Mouse (Mus musculus) thymus, adult 2 months (tissue): ENCODE data around the gene Pdss2. TPM values are rescaled to one million over a fixed set of nuclear protein-coding genes. Genes with fewer than 3 reads are reported as not detected.

ENCODE experiments used
- DNase-seq: peaks from one replicate; pipeline ENCODE4 v3.0.0; 2021
- H3K27ac ChIP-seq: fragments of 200-500 bp; 2 replicates; pipeline ENCODE4 v1.5.1; 2012; ENCODE audit warnings: low read length, control low read depth; ENCODE audit not compliant: control insufficient read depth, insufficient read depth
- H3K27me3 ChIP-seq: fragments of 200-500 bp; 2 replicates; pipeline ENCODE4 v1.6.1; 2012; ENCODE audit warnings: mild to moderate bottlenecking, low read length, moderate library complexity, mixed read lengths; ENCODE audit not compliant: control insufficient read depth, insufficient read depth
- H3K36me3 ChIP-seq: fragments of 200-500 bp; 2 replicates; pipeline ENCODE4 v1.6.1; 2012; ENCODE audit warnings: mild to moderate bottlenecking, low read length, moderate library complexity; ENCODE audit not compliant: control insufficient read depth, insufficient read depth
- H3K4me1 ChIP-seq: fragments of 200-500 bp; replicated peaks from 2 replicates; pipeline ENCODE4 v1.6.1; 2012; ENCODE audit warnings: low read length; ENCODE audit not compliant: control insufficient read depth, insufficient read depth
- H3K4me3 ChIP-seq: fragments of 200-500 bp; 2 replicates; pipeline ENCODE4 v1.5.1; 2012; ENCODE audit warnings: mild to moderate bottlenecking, low read length, control low read depth, moderate library complexity; ENCODE audit not compliant: control insufficient read depth, insufficient read depth
- CTCF ChIP-seq: fragments of 200-500 bp; IDR thresholded peaks from 2 replicates; pipeline ENCODE4 v1.5.1; 2012; ENCODE audit warnings: mild to moderate bottlenecking, control low read depth, low read length, moderate library complexity, borderline replicate concordance; ENCODE audit not compliant: control insufficient read depth, poor library complexity, insufficient read depth; ENCODE audit errors: extremely low read depth
- POLR2A ChIP-seq: fragments of 200-500 bp; IDR thresholded peaks from 2 replicates; pipeline ENCODE4 v1.6.1; 2012; ENCODE audit warnings: mild to moderate bottlenecking, low read length, control low read depth, moderate library complexity; ENCODE audit not compliant: control insufficient read depth, poor library complexity, insufficient read depth; ENCODE audit errors: extremely low read depth
- WGBS: fragments of 180-500 bp; shearing (Covaris S2); methylation state at CpG from one replicate; pipeline ENCODE4 v1.1.7; 2018; 5-methylcytosine and 5-hydroxymethylcytosine counted together
- polyA plus RNA-seq: library from polyadenylated mRNA; depleted of rRNA; stranded (reverse); fragments of >200 nt; gene quantifications from 2 replicates; pipeline ENCODE4 v1.2.3, GENCODE M21; 2012; rRNA removed

Pdss2 gene
- polyA plus RNA-seq, 1 experiment: 10.5 TPM

- no peaks in the 10 kb centered on the region for H3K27me3 ChIP-seq
- 91% methylated on average over 8 of the region's 8 CpGs for WGBS
- TF ChIP-seq POLR2A: no peak
- no peak for TF ChIP-seq CTCF
- H3K4me1 ChIP-seq: no peaks in the 10 kb centered on the region
- no peak overlapping the region for H3K27ac ChIP-seq
- H3K4me3 ChIP-seq: no peak overlapping the region
- H3K36me3 ChIP-seq: no peaks in the 10 kb centered on the region
- no peak for DNase-seq
Measured at GRCm38 (mm10) chr10:43490034-43490433, 268.7 kb downstream of the Pdss2 start.

DNA sequence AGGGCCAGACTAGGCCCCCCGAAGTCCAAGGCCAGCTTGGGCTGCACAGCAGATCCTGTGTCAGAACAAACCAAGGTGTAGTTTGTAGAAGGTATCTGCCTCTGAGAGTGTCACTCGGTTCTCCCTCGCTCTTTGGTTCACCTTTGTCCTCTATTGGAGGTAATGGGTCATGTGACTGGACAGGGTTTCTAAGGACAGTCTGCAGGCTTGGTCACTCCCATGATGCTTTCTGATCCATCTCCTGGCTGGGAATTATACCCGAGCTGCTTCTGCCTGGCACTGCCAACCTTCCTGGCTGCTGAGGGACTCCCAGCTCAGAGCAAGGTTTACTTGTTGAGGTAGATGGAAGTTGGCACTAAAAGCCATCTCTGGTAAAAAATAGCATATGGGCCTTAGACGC is 269.6 kb downstream of the Pdss2 start:
- TF ChIP-seq POLR2A (no peak), CTCF (no peak)
- DNase-seq: no peak
- Histone ChIP-seq H3K4me3 (no peak overlapping the region), H3K36me3 (no peaks in the 10 kb centered on the region), H3K27me3 (no peaks in the 10 kb centered on the region), H3K27ac (no peak overlapping the region), H3K4me1 (no peaks in the 10 kb centered on the region)
- WGBS: 97% methylated on average over 5 of the region's 5 CpGs

- DNase-seq: no peak
- H3K4me3 ChIP-seq: no peak overlapping the region
- H3K4me1 ChIP-seq: peaks cover 5% of the 10 kb centered on the region
- H3K27ac ChIP-seq: no peak overlapping the region
- WGBS: 98% methylated on average over 4 of the region's 4 CpGs
- TF ChIP-seq POLR2A (no peak), CTCF (no peak)
- H3K27me3 ChIP-seq: no peaks in the 10 kb centered on the region
- no peaks in the 10 kb centered on the region for H3K36me3 ChIP-seq
Measured at GRCm38 (mm10) chr10:43502599-43502998, 281.3 kb downstream of the Pdss2 start.

DNA sequence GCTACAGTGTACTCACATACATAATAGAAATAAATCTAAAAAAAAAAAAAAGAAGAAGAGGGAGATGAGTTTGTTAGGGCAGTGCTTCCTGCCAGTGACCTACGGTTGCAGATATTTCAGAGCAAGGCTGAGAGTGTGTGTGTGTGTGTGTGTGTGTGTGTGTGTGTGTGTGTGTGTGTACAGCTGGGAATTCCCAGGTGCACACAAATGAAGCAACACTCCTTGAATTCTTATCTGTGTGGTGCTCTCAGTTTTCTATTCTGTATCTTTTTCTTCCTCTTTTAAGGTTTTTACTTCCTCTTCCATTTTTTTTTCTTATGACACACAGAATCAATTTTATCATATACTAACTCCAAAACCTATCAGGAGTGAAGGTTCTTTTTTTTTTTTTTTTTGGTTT is 283.0 kb downstream of the Pdss2 start:
- Histone ChIP-seq H3K27me3 (no peaks in the 10 kb centered on the region), H3K36me3 (no peaks in the 10 kb centered on the region), H3K4me3 (no peak overlapping the region), H3K27ac (no peak overlapping the region), H3K4me1 (peaks cover 5% of the 10 kb centered on the region)
- no peak for DNase-seq
- no peak for TF ChIP-seq POLR2A
- TF ChIP-seq CTCF: no peak
- WGBS: 44% methylated on average over 1 of the region's 1 CpGs

- Histone ChIP-seq H3K27ac (no peak overlapping the region), H3K4me3 (no peak overlapping the region), H3K27me3 (no peaks in the 10 kb centered on the region), H3K36me3 (peaks cover 7% of the 10 kb centered on the region), H3K4me1 (peaks cover 5% of the 10 kb centered on the region)
- no peak for TF ChIP-seq CTCF
- TF ChIP-seq POLR2A: no peak
- DNase-seq: no peak
- 61% methylated on average over 4 of the region's 4 CpGs for WGBS
Measured at GRCm38 (mm10) chr10:43507051-43507450, 285.8 kb downstream of the Pdss2 start.

GRCm38 (mm10) chr10:43509228-43509627 is 287.9 kb downstream of the Pdss2 start:
- peaks cover 5% of the 10 kb centered on the region for H3K4me1 ChIP-seq
- no peak overlapping the region for H3K4me3 ChIP-seq
- no peaks in the 10 kb centered on the region for H3K27me3 ChIP-seq
- H3K36me3 ChIP-seq: peaks cover 7% of the 10 kb centered on the region
- DNase-seq: no peak
- no peak overlapping the region for H3K27ac ChIP-seq
- no peak for TF ChIP-seq CTCF
- no peak for TF ChIP-seq POLR2A
- WGBS: 99% methylated on average over 7 of the region's 7 CpGs

DNA sequence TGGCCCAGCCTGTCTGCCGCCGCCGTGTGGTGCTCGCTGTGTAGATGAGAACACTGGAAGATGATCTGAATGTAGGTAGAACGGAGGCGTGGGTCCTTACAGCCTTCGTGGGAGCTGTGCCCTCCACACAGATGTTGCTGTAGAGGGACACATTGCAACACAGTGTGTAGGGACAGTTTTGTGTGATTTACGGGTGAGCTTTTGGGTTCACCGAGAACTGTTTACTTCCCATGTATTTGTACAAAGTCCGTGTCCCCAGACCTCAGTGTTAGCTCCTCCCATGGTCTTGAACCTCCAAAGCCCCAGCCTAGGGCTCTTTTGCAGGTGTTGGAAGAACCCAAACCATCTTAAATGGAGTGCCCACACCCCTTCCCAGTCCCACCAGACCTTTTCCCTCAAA is 291.7 kb downstream of the Pdss2 start:
- H3K27ac ChIP-seq: no peak overlapping the region
- H3K27me3 ChIP-seq: no peaks in the 10 kb centered on the region
- 98% methylated on average over 10 of the region's 10 CpGs for WGBS
- DNase-seq: no peak
- TF ChIP-seq POLR2A (no peak), CTCF (no peak)
- H3K4me1 ChIP-seq: no peaks in the 10 kb centered on the region
- H3K4me3 ChIP-seq: no peak overlapping the region
- H3K36me3 ChIP-seq: peaks cover 7% of the 10 kb centered on the region

Other genes with a start within 250 kb of the Pdss2 start
- gene Sobp, start 47.0 kb upstream of the Pdss2 start, polyA plus RNA-seq: 0.40 and 0.45 TPM in 2 replicates
- gene 9030612E09Rik, start 46.8 kb upstream of the Pdss2 start, polyA plus RNA-seq: 0.20 and 0.31 TPM in 2 replicates